Mouse (Mus musculus) sigmoid colon, adult 10 weeks (tissue): ENCODE results near the gene Dnajc22. TPM values are rescaled to one million over a fixed set of nuclear protein-coding genes. Genes with fewer than 3 reads are reported as not detected.

Experiments used
- polyA plus RNA-seq: library from polyadenylated mRNA; stranded (reverse); fragments of 350-450 nt; fragmentation: Illumina TruSeq; extraction: RNeasy Lipid Tissue Mini Kit (QIAGEN cat#74804); gene quantifications from one replicate; pipeline ENCODE4 v1.2.3, GENCODE M21; 2014; ENCODE audit warnings: low read depth, low replicate concordance

Gene Dnajc22
- polyA plus RNA-seq = 12.2 TPM

GRCm38 (mm10) chr15:99092870-99093269 is at the start of gene Dnajc22:
Gene Dnajc22 (plus strand): TSS chr15:99093170.

GRCm38 (mm10) chr15:99055040-99055439 is 37.9 kb upstream of the Dnajc22 start, which contains the start of gene Prph:
Gene Prph (plus strand): TSS chr15:99055174.

GRCm38 (mm10) chr15:99074019-99074599 is 18.9 kb upstream of the Dnajc22 start, which contains the start of gene Troap:
Gene Troap (plus strand): TSS chr15:99074575.

GRCm38 (mm10) chr15:99087253-99088075 is 5.5 kb upstream of the Dnajc22 start, which contains the start of gene C1ql4:
Gene C1ql4 (minus strand): TSS chr15:99087817.

GRCm38 (mm10) chr15:99125711-99126080 is 32.7 kb downstream of the Dnajc22 start, which contains the start of gene Spats2:
Gene Spats2 (plus strand): TSS chr15:99125916.

Other genes with a start within 250 kb of the Dnajc22 start
- 2.9 TPM for gene Kmt2d, start 222.0 kb upstream of the Dnajc22 start, polyA plus RNA-seq
- gene Rhebl1, start 198.6 kb upstream of the Dnajc22 start, polyA plus RNA-seq = 3.2 TPM
- gene Dhh, start 194.6 kb upstream of the Dnajc22 start, polyA plus RNA-seq = 0.19 TPM
- gene Lmbr1l, start 174.9 kb upstream of the Dnajc22 start, polyA plus RNA-seq = 9.9 TPM
- 21.1 TPM for gene Tuba1b, start 158.6 kb upstream of the Dnajc22 start, polyA plus RNA-seq
- gene Gm49450, start 139.6 kb upstream of the Dnajc22 start, polyA plus RNA-seq = not detected
- 41.6 TPM for gene Tuba1a, start 139.5 kb upstream of the Dnajc22 start, polyA plus RNA-seq
- gene Tuba1c, start 63.3 kb upstream of the Dnajc22 start, polyA plus RNA-seq = 7.2 TPM
- 0.38 TPM for gene Prph, start 38.0 kb upstream of the Dnajc22 start, polyA plus RNA-seq
- gene Troap, start 18.6 kb upstream of the Dnajc22 start, polyA plus RNA-seq = 0.85 TPM
- not detected for gene C1ql4, start 5.4 kb upstream of the Dnajc22 start, polyA plus RNA-seq
- 18.1 TPM for gene Spats2, start 32.7 kb downstream of the Dnajc22 start, polyA plus RNA-seq
- 0.66 TPM for gene Kcnh3, start 131.7 kb downstream of the Dnajc22 start, polyA plus RNA-seq
- 2.0 TPM for gene Mcrs1, start 158.8 kb downstream of the Dnajc22 start, polyA plus RNA-seq
- gene Prpf40b, start 201.9 kb downstream of the Dnajc22 start, polyA plus RNA-seq = 3.0 TPM
- gene Fam186b, start 202.7 kb downstream of the Dnajc22 start, polyA plus RNA-seq = not detected